Mouse (Mus musculus): Measurements from ENCODE around the gene Mcee.

The Mcee gene

GRCm38 (mm10) chr7:64439595-64440518, 47.5 kb downstream of the Mcee start:
- DNase-seq = no peak

- DNase-seq = no peak
Measured at GRCm38 (mm10) chr7:64440519-64440918, 48.1 kb downstream of the Mcee start.

GRCm38 (mm10) chr7:64450631-64451030, 58.2 kb downstream of the Mcee start:
- peak; percentile 36 to 45 for DNase-seq

- DNase-seq = peak; percentile 89 to 90
Measured at GRCm38 (mm10) chr7:64451441-64451840, 59.0 kb downstream of the Mcee start.

GRCm38 (mm10) chr7:64451861-64452382, 59.5 kb downstream of the Mcee start:
- DNase-seq = peak; percentile 46 to 53

- DNase-seq = peak; percentile 80 to 83
Measured at GRCm38 (mm10) chr7:64452471-64453222, 60.2 kb downstream of the Mcee start.

GRCm38 (mm10) chr7:64456176-64456575, 63.8 kb downstream of the Mcee start:
- DNase-seq = peak; percentile 31 to 45

GRCm38 (mm10) chr7:64456676-64457075, 64.3 kb downstream of the Mcee start:
- peak; percentile 63 to 65 for DNase-seq

- no peak for DNase-seq
Measured at GRCm38 (mm10) chr7:64457811-64458210, 65.4 kb downstream of the Mcee start.
